Mouse (Mus musculus): Measurements from ENCODE around the gene Shisa4. TPM values are rescaled to one million over a fixed set of nuclear protein-coding genes. Genes with fewer than 3 reads are reported as not detected.
A peak's percentile ranks its signal among the peaks of the same experiment; 100 is the strongest.
"Not testable (repeated sequence)": the region's sequence is repeated elsewhere in the genome, so short reads cannot be mapped to it uniquely, and the experiment has no call there.

Gene Shisa4
- 1 to 10 TPM; 3.1 to 3.4 TPM for total RNA-seq (2021)

GRCm38 (mm10) chr1:135374868-135375581, at the start of gene Shisa4:
TSS of gene Shisa4 (minus strand) at chr1:135375237.
- intact Hi-C loops (cut with DNase I) = no loop called here
- peak; percentile 40 for DNase-seq (ENCODE audit: low spot score)

DNA sequence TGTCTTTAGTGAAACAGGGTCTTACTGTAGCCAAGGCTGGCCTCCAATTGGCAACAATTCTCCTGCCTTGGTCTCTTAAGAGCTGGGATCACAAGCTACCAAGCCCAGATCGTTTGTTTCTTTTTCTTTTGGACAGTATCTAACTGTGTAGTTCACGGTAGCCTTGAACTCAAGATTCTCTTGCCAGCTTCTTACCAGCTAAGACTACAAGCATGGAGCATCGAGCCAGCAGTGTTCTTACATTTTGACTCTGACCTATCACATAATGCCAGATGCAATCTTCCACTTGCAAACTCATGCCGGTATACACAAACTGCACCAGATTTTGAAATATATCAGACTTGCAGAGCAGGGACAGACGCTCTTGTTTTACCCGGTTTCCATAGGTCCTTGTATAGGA, 47.7 kb upstream of the Shisa4 start:
- DNase-seq (ENCODE audit: low spot score) = no peak
- intact Hi-C loops (cut with DNase I) = no loop called here

DNA sequence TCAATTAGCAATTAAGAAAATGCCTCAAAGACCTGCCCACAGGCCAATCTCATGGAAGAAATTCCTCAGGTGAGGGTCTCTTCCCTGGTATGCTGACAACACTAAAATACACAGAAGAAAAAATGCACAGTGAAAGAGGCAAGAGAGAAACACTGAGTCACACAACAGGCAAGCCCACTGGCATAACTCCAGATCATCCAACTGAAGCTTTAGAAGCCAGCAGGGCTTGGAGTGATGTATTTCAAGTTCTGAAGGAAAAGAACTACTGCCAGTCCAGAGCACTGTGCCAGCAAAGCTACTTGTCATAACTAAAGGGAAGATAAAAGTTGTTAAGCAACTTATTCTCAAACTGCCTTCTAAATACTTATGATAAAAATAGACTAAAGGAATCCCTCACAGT, 39.0 kb upstream of the Shisa4 start:
- intact Hi-C loops (cut with DNase I) = loop anchor here (2.0 kb wide), 1 partner anchor 15 kb away; no protein-coding TSS in a partner anchor
- peak; percentile 21 for DNase-seq (ENCODE audit: low spot score)

DNA sequence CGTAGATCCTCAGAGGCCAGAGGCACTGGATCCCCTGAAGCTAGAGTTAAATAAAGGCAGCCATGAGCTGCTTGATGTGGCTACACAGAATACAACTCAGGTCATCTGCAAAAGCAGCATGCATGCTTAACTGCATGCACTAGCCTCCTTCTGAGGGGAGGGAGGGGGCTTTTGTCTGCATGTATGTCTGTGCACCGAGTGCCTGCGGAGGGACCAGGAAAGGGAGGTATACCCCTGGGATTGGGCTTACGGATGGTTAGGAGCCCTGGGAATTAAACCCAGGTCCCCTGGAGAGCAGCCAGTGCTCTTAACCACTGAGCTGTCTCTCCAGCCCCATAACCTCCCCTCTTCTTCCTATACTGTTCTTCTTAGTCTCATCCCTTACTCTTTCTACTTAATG, 37.1 kb upstream of the Shisa4 start:
- intact Hi-C loops (cut with DNase I) = loop anchor here (2.0 kb wide), 1 partner anchor 17 kb away; no protein-coding TSS in a partner anchor
- no peak for DNase-seq (ENCODE audit: low spot score)

- intact Hi-C loops (cut with DNase I) = no loop called here
- peak; percentile 66 for DNase-seq (ENCODE audit: low spot score)
Measured at GRCm38 (mm10) chr1:135410967-135411366, 35.9 kb upstream of the Shisa4 start.

DNA sequence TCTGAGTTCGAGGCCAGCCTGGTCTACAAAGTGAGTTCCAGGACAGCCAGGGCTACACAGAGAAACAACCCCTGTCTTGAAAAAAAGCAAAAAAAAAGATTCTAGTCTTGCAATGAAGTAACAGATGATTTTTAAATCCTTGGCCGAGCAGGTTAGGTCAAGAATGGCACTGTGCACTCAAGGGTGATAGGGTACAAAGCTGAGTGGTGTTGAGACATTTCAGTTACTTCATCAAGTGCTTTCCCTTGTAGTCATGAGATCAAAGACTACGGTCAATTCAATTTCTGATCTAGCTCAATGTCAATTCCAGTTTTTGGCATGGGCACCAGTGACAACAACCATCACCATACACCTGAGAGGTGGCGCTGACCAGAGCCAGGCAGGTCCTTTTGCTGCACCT, 33.9 kb upstream of the Shisa4 start:
- intact Hi-C loops (cut with DNase I) = no loop called here
- no peak for DNase-seq (ENCODE audit: low spot score)

DNA sequence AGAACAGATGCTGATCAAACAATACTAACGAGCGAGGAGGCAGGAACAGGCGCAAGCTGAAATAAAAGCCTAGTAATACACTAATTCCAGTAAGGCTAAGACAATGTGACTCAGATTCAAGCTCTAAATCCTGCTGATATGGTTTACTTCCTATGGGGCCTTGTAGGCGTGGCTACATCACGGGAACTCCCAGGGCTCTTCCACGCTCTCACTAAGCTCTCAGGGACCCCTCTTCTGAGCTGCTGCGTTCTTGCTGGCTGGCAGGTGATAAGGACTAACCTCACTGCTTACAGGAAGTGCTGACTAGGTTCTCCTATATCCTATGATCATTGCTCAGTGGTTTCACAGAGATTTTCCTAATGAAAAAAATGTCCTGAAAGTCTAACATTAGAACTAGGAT, 30.3 kb upstream of the Shisa4 start:
- no peak for DNase-seq (ENCODE audit: low spot score)
- intact Hi-C loops (cut with DNase I) = no loop called here

GRCm38 (mm10) chr1:135401452-135402110, 26.5 kb upstream of the Shisa4 start:
- intact Hi-C loops (cut with DNase I) = no loop called here

DNA sequence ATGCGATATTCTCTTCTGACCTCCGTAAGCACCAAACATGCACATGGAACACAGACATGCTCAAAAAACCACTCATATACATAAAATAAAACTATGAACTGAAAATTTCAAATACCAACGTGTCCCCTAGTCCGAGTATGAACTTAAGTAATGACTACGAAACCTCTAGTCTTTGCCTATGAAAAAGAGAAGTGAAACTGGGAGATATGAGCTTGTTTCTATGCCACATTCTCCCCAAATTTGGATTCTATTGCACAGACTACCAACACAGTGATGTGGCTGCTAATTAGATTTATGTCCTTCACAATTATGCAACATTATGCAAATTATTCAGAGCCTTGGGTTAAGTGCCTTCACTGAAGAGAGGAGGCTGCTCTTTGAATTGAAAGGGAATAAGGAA, 24.4 kb upstream of the Shisa4 start:
- intact Hi-C loops (cut with DNase I) = no loop called here
- no peak for DNase-seq (ENCODE audit: low spot score)

More at GRCm38 (mm10) chr1:135401452-135402110, 26.5 kb upstream of the Shisa4 start:
- no peak for DNase-seq (ENCODE audit: low spot score)

DNA sequence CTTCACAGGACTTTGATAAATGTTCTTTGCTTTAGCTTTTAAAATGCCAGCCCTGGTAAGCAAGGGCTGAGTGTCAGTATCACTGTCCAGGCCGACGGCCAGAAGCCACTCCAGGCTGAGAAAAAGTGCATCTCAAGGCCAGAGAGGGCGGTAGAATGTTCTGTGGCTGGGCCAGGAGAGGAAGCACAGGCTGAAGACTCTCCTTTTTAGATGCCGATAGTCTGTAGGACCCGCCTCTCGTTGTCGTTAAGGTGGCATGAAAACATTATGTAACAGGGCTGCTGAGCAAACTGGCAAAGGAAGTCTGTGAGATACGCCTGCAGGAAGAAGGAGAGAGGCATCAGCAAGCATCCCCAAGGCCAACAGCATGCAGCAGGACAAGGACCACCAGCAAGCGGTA, 10.1 kb upstream of the Shisa4 start:
- no peak for DNase-seq (ENCODE audit: low spot score)
- intact Hi-C loops (cut with DNase I) = no loop called here

GRCm38 (mm10) chr1:135384171-135384570, 9.1 kb upstream of the Shisa4 start:
- DNase-seq (ENCODE audit: low spot score) = no peak
- intact Hi-C loops (cut with DNase I) = no loop called here

DNA sequence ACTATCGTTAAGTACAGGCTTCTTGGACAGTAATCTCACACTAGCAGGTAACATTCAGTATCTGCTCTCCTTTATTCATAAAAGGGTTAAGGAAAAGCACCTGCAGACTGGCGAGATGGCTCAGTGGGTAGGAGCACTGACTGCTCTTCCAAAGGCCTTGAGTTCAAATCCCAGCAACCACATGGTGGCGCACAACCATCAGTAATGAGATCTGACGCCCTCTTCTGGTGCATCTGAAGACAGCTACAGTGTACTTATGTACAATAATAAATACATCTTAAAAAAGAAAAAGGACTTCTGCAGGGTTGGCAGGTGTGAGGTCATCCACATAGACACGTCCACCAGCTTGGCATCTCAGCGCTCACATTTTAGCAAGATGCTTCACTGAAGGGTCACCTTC, 6.5 kb upstream of the Shisa4 start:
- DNase-seq (ENCODE audit: low spot score); intact Hi-C loops (cut with DNase I): not testable (repeated sequence)

DNA sequence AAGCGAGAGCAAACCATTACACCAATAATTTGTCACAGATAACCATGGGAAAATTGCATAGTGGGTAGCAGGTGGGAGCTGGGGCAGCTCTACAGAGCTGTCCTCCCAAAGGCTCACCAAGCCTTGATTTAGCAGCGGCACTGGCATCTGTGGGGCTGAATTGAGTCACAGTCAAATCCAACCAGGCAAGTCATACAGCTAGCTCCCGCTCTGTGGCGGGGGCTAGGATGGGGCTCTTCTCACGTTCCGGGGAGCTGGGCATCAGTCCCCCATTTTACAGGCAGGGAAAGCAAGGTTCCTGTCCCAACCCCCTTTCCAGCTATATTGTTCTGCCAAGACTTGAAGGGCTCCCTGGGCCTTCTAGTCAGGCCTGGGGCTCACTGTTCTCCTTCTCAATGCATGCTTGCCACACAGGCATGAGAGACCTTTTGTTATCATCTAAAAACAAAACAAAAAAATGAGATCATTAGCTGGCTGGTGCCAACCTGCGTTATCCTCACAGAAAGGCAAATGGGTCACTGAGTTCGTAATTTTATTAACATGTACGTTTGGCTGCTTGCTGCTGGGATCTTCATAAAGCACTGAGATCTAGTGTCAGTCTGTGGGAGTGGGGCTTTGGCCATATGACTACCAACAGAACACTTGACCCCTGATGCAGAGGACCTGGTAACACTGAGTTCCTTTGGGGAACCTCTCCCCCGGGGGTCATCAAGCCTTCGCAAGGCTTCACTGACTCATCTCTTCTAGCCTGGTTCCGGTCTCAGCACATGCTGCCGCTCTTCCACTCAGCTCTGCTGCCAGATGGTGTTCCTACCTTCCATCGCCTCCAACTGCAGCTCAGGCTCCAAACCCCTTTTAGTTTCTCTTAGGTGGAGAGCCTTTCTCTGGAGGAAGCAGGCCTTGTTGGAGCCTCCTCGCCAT, 5.3 kb upstream of the Shisa4 start:
- intact Hi-C loops (cut with DNase I) = no loop called here
- no peak for DNase-seq (ENCODE audit: low spot score)

DNA sequence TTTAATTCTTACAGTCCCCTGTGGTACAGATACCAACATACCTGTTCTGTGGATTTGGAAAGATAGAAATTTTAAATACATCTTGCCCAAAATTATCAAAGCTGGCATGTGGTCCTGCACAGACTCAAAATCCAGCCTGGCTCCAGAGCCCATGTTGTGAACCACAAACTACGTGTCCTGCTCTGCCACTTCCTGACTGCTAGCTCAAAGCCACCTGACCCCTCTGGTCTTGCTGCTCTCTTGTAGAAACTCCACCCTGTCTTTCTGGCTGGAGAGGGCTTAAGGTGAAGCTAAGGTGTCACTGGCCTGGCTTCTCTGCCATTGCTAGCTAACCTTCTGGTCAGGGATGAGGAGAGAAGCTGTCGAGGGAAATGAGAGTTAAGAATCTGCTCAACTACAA, 4.0 kb upstream of the Shisa4 start:
- intact Hi-C loops (cut with DNase I) = no loop called here

DNA sequence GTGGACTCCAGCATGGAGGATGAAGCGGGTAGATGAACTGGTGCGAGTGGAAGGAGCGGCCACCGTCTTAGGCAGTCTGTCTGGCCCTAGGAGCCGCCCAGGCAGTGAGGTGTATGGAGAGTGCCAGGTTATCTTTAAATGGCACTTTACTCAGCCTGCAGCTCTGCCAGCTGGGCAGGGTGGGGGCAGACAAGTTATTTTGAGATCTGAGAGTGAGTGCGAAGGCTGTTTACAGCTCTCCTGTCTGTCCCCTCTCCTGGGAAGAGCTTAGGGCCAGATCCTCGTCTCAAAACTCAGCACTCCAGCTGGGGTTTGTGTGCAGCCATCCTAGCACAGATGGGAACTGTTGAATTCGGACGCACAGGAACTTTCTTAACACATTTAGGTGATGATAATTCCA, 3.5 kb upstream of the Shisa4 start:
- intact Hi-C loops (cut with DNase I) = no loop called here
- no peak for DNase-seq (ENCODE audit: low spot score)

More for the DNA sequence above, 4.0 kb upstream of the Shisa4 start:
- DNase-seq (ENCODE audit: low spot score) = no peak

GRCm38 (mm10) chr1:135374175-135374867, 716 bp downstream of the Shisa4 start:
- intact Hi-C loops (cut with DNase I) = no loop called here
- no peak for DNase-seq (ENCODE audit: low spot score)

DNA sequence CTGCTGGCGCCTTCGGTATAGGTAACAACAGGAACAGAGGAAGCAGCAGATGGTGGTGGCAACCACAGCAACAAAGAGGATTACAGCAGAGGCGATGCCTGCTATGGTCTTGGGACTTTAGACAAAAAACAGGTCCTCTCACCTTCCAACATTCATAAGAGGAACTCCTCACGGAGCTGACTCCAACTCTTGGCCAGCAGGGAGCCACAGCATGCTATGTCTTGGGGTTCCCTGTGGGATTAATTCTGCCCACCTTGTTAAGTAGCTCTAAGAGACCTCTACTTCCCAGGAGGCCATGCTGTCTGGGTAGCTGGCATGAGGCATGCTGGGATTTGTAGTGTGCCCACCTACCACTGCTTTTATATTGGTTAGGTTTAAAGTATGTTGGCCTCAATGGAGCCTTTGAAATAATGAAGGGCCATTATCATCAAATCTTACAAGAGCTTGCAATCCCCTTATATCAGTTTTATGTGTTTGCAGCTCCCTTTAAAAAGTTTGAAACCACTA, 1.8 kb downstream of the Shisa4 start:
- intact Hi-C loops (cut with DNase I) = no loop called here
- DNase-seq (ENCODE audit: low spot score) = no peak

- no peak for DNase-seq (ENCODE audit: low spot score)
- intact Hi-C loops (cut with DNase I) = loop anchor here (2.0 to 10.0 kb wide), 4 partner anchors 57 to 385 kb away; partner anchors contain the start of genes Elf3 and Timm17a
Measured at GRCm38 (mm10) chr1:135369415-135369814, 5.6 kb downstream of the Shisa4 start.

GRCm38 (mm10) chr1:135368982-135369381, 6.1 kb downstream of the Shisa4 start:
- intact Hi-C loops (cut with DNase I) = loop anchor here (1.0 to 10.0 kb wide), 5 partner anchors 57 to 384 kb away; partner anchors contain the start of genes Elf3 and Timm17a
- DNase-seq (ENCODE audit: low spot score) = peak; percentile 34
